Mouse (Mus musculus) CH12.LX (cell line): Measurements from ENCODE around the gene Ifngr2.

Experiments used
- CTCF ChIP-seq, 2 experiments: IDR thresholded peaks in 1 of 2; conservative IDR thresholded peaks in 1 of 2; 2 replicates each; pipeline ENCODE4 v1.5.1; 2011 to 2012; ENCODE audit warnings: low read depth in 2 of 2, low read length in 2 of 2, improper control_type of control experiment in 1 of 2, inconsistent platforms in 1 of 2, mild to moderate bottlenecking in 1 of 2, moderate library complexity in 1 of 2
- MAX ChIP-seq: IDR thresholded peaks from 2 replicates; pipeline ENCODE4 v1.6.1; 2011; ENCODE audit warnings: low read length, improper control_type of control experiment
- POLR2A ChIP-seq: IDR thresholded peaks from 2 replicates; pipeline ENCODE4 v1.6.1; 2011; ENCODE audit warnings: low read depth, mild to moderate bottlenecking, improper control_type of control experiment, low read length
- USF1 ChIP-seq: IDR thresholded peaks from 2 replicates; pipeline ENCODE4 v1.6.1; 2014; ENCODE audit warnings: low read depth, mild to moderate bottlenecking, inconsistent platforms, low read length, improper control_type of control experiment

DNA sequence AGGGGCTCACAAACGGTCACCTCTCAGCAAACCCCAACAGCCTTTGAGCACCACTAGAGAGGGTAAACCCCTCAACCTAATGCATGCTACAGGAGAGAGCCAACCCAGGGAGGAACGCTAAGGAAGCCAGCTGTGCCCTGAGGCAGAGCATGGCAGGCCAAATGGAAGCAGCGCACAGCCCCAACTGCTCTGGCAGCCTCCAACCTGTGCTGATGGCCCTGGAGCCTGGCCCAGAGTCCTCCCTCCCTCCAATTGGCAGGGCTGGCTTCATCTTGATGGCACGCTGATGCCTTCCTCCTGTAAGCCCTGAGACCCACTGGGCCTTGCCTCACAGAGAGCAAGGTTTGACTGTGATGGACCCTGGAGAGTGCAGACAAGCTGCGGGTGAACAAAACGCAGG is 48.2 kb downstream of the Ifngr2 start:
- TF ChIP-seq POLR2A, result no peak
- TF ChIP-seq CTCF (conservative IDR thresholded peaks at IDR 0.05 in 1 of 2, IDR thresholded peaks at IDR 0.05 in 1 of 2; ENCODE audit: low read depth in 2 of 2, low read length in 2 of 2), result no peak
- TF ChIP-seq USF1, result no peak
- TF ChIP-seq MAX, result no peak
